Mouse (Mus musculus) olfactory bulb, adult 2 months (tissue): ENCODE measurements at regions not wholly inside any gene's neighbourhood (a gene's known extent, or its start where the extent isn't known, plus 50 kb on each side); places are given as distances from the start of the nearest gene placed in this dataset.

Source experiments
- H3K27ac ChIP-seq: fragments of 200-500 bp; 2 replicates; pipeline ENCODE4 v1.5.1; 2012; ENCODE audit warnings: low read depth, low read length; ENCODE audit not compliant: insufficient read depth
- H3K4me1 ChIP-seq: fragments of 200-500 bp; 2 replicates; pipeline ENCODE4 v1.6.1; 2012; ENCODE audit warnings: low read length; ENCODE audit not compliant: control insufficient read depth, insufficient read depth
- H3K4me3 ChIP-seq: fragments of 200-500 bp; 2 replicates; pipeline ENCODE4 v1.5.1; 2012; ENCODE audit warnings: mild to moderate bottlenecking, low read depth, low read length, moderate library complexity; ENCODE audit not compliant: insufficient read depth
- CTCF ChIP-seq: fragments of 200-500 bp; IDR thresholded peaks from 2 replicates; pipeline ENCODE4 v1.5.1; 2012; ENCODE audit warnings: low read depth, mild to moderate bottlenecking, low read length, moderate library complexity; ENCODE audit not compliant: insufficient read depth
- POLR2A ChIP-seq: fragments of 200-500 bp; IDR thresholded peaks from 2 replicates; pipeline ENCODE4 v1.6.1; 2012; ENCODE audit warnings: mild to moderate bottlenecking, low read depth, low read length, moderate library complexity; ENCODE audit not compliant: insufficient read depth
- WGBS: fragments of 180-500 bp; shearing (Covaris S2); methylation state at CpG from one replicate; pipeline ENCODE4 v1.1.7; 2018; 5-methylcytosine and 5-hydroxymethylcytosine counted together

- no peak overlapping the region for H3K27ac ChIP-seq
- 91% methylated on average over 1 of the region's 1 CpGs for WGBS
- TF ChIP-seq CTCF, result no peak
- TF ChIP-seq POLR2A, result no peak
- 0 out of 2 replicates have a peak, but pooled peaks cover 2% of the 10 kb centered on the region for H3K4me1 ChIP-seq
- H3K4me3 ChIP-seq, result no peak overlapping the region
These were observed 1841.8 kb upstream of the Lrrc6 start for GRCm38 (mm10) chr15:68342542-68342941.

GRCm38 (mm10) chr15:68341056-68341455 lies 1840.3 kb upstream of the Lrrc6 start:
- WGBS, result 76% methylated on average over 5 of the region's 5 CpGs
- TF ChIP-seq CTCF (no peak), POLR2A (no peak)
- Histone ChIP-seq H3K4me1 (0 out of 2 replicates have a peak, but pooled peaks cover 2% of the 10 kb centered on the region), H3K27ac (no peak overlapping the region), H3K4me3 (no peak overlapping the region)

- no peak overlapping the region for H3K4me3 ChIP-seq
- H3K4me1 ChIP-seq, result no peaks in the 10 kb centered on the region
- no peak for TF ChIP-seq POLR2A
- no peak for TF ChIP-seq CTCF
- WGBS, result 93% methylated on average over 2 of the region's 2 CpGs
- no peak overlapping the region for H3K27ac ChIP-seq
These were observed 1836.6 kb upstream of the Lrrc6 start for GRCm38 (mm10) chr15:68337264-68337663.

GRCm38 (mm10) chr15:68335837-68336236 lies 1835.1 kb upstream of the Lrrc6 start:
- H3K4me3 ChIP-seq, result no peak overlapping the region
- TF ChIP-seq CTCF (no peak), POLR2A (no peak)
- H3K4me1 ChIP-seq, result no peaks in the 10 kb centered on the region
- no peak overlapping the region for H3K27ac ChIP-seq

- Histone ChIP-seq H3K4me1 (no peaks in the 10 kb centered on the region), H3K4me3 (no peak overlapping the region), H3K27ac (no peak overlapping the region)
- TF ChIP-seq CTCF (no peak), POLR2A (no peak)
- WGBS, result 97% methylated on average over 1 of the region's 1 CpGs
These were observed 1815.4 kb upstream of the Lrrc6 start for GRCm38 (mm10) chr15:68316116-68316515.
